In genomic region chr4:119430678-119431077, GRCm38 (mm10) we compare ENCODE assay signal across 9 mouse cellular contexts. TPM values are rescaled to one million over a fixed set of nuclear protein-coding genes. Genes with fewer than 3 reads are reported as not detected.
A peak's percentile ranks its signal among the peaks of the same experiment; 100 is the strongest.
DNase-seq lines count a peak whose midpoint lies in the region; ATAC-seq and TF ChIP-seq lines count a peak whose summit lies in the region.
"Had no signal": no experiment of that assay in that cellular context is flagged by ENCODE, and none has a peak within 500 bp of the region (broad histone marks: within the 10 kb centered on the region; RNA-seq: fewer than 3 reads in every experiment).

No protein-coding gene starts in this region.

- H3K9ac ChIP-seq in intestine, embryonic 14.5 days (ENCODE audit: low read length) = no peak overlapping the region
- no peak overlapping the region for H3K9ac ChIP-seq in intestine, embryonic 15.5 days
- H3K9ac ChIP-seq in heart, embryonic 15.5 days = no peak overlapping the region
- H3K9ac ChIP-seq: limb, embryonic 12.5 days had no signal

- DNase-seq in intestine, embryonic 14.5 days (ENCODE audit: low spot score) = peak; percentile 56
- DNase-seq in G1E (ENCODE audit: low spot score) = no peak
- peak; percentile 85 for DNase-seq in cerebellum, adult 9-10 months
- peak; percentile 42 to 51 for DNase-seq in left cerebral cortex, postnatal 25 days (ENCODE audit: low spot score in 2 of 2)
- peak; percentile 21 to 42 for DNase-seq in natural killer cell, adult 2 months (ENCODE audit: low spot score in 2 of 2)
- DNase-seq in urinary bladder, postnatal 25 days (ENCODE audit: low spot score) = peak; percentile 42

- WGBS in intestine, embryonic 14.5 days = 27% methylated on average over 5 of the region's 5 CpGs
- WGBS in intestine, embryonic 15.5 days = 25% methylated on average over 5 of the region's 5 CpGs
- 33% methylated on average over 5 of the region's 5 CpGs for WGBS in heart, embryonic 15.5 days

- H3K4me2 ChIP-seq in intestine, embryonic 14.5 days (ENCODE audit: low read length) = no peak overlapping the region
- H3K4me2 ChIP-seq in intestine, embryonic 15.5 days (replicated peaks) = no peak overlapping the region
- H3K4me2 ChIP-seq in heart, embryonic 15.5 days = no peak overlapping the region
- H3K4me2 ChIP-seq: limb, embryonic 12.5 days had no signal

- H3K9me3 ChIP-seq in intestine, embryonic 14.5 days (ENCODE audit: control insufficient read depth, low read length) = peaks cover 3% of the 10 kb centered on the region; the same call in 1 of the 2 replicates
- no peaks in the 10 kb centered on the region for H3K9me3 ChIP-seq in intestine, embryonic 15.5 days
- no peaks in the 10 kb centered on the region for H3K9me3 ChIP-seq in G1E (replicated peaks)
- H3K9me3 ChIP-seq in heart, embryonic 15.5 days (replicated peaks) = no peaks in the 10 kb centered on the region

- H3K27me3 ChIP-seq in intestine, embryonic 14.5 days (replicated peaks; ENCODE audit: control insufficient read depth, insufficient read depth, low read length) = no peaks in the 10 kb centered on the region
- no peaks in the 10 kb centered on the region for H3K27me3 ChIP-seq in intestine, embryonic 15.5 days (replicated peaks)
- peaks cover 17% of the 10 kb centered on the region for H3K27me3 ChIP-seq in G1E (ENCODE audit: insufficient read depth, low read length)
- H3K27me3 ChIP-seq in heart, embryonic 15.5 days = no peaks in the 10 kb centered on the region
- H3K27me3 ChIP-seq: limb, embryonic 12.5 days had no signal

- no peaks in the 10 kb centered on the region; the same call in 1 of the 2 replicates for H3K4me1 ChIP-seq in intestine, embryonic 14.5 days (replicated peaks; ENCODE audit: control insufficient read depth, insufficient read depth, low read length)
- no peaks in the 10 kb centered on the region for H3K4me1 ChIP-seq in intestine, embryonic 15.5 days (replicated peaks)
- peaks cover 3% of the 10 kb centered on the region for H3K4me1 ChIP-seq in G1E (ENCODE audit: insufficient read depth, low read depth, low read length)
- H3K4me1 ChIP-seq in heart, embryonic 15.5 days (replicated peaks) = no peaks in the 10 kb centered on the region
- H3K4me1 ChIP-seq: limb, embryonic 12.5 days had no signal

- ATAC-seq in intestine, embryonic 14.5 days (replicated peaks; ENCODE audit: low FRiP score, low TSS enrichment, low read depth) = no peak
- no peak for ATAC-seq in intestine, embryonic 15.5 days
- ATAC-seq in G1E (ENCODE audit: extremely low read depth, insufficient number of reproducible peaks, low FRiP score, poor library complexity, severe bottlenecking) = no peak
- 0 out of 2 replicates have a peak, but pooled peaks have one; percentile 66 for ATAC-seq in heart, embryonic 15.5 days (replicated peaks; ENCODE audit: insufficient number of reproducible peaks, insufficient read depth, low FRiP score, low read depth)

- intact Hi-C loops in left cerebral cortex, postnatal 25 days (cut with DNase I) = loop anchor here (5.0 kb wide), 1 partner anchor 62 kb away; the partner anchor contains the start of gene Rimkla

- H3K27ac ChIP-seq in intestine, embryonic 14.5 days (ENCODE audit: low read depth) = no peak overlapping the region
- H3K27ac ChIP-seq in intestine, embryonic 15.5 days = no peak overlapping the region
- H3K27ac ChIP-seq in heart, embryonic 15.5 days = no peak overlapping the region
- H3K27ac ChIP-seq: limb, embryonic 12.5 days had no signal

- H3K36me3 ChIP-seq in intestine, embryonic 14.5 days (ENCODE audit: control insufficient read depth, insufficient read depth, low read length) = no peaks in the 10 kb centered on the region
- H3K36me3 ChIP-seq in intestine, embryonic 15.5 days = no peaks in the 10 kb centered on the region
- H3K36me3 ChIP-seq in G1E (replicated peaks) = no peaks in the 10 kb centered on the region
- no peaks in the 10 kb centered on the region for H3K36me3 ChIP-seq in heart, embryonic 15.5 days
- H3K36me3 ChIP-seq: limb, embryonic 12.5 days had no signal

- peak; percentile 25; the same call in 1 of the 2 replicates for TF ChIP-seq CTCF in G1E (IDR thresholded peaks at IDR 0.05; ENCODE audit: low read depth, low read length)

- no peak overlapping the region for H3K4me3 ChIP-seq in intestine, embryonic 14.5 days (ENCODE audit: low read depth, low read length)
- no peak overlapping the region for H3K4me3 ChIP-seq in intestine, embryonic 15.5 days (replicated peaks)
- H3K4me3 ChIP-seq in G1E (ENCODE audit: low read depth, low read length) = no peak overlapping the region
- H3K4me3 ChIP-seq in heart, embryonic 15.5 days = no peak overlapping the region
- H3K4me3 ChIP-seq: limb, embryonic 12.5 days had no signal

RNA-seq across cellular contexts. Expression of gene Zmynd12, which starts 8.1 kb away (rescaled TPM):
- 0.12 and 0.28 TPM in 2 replicates for polyA plus RNA-seq in intestine, embryonic 14.5 days (2014; fragmentation: Nextera tagmentation; extraction: Ambion mirVana)
- polyA plus RNA-seq in intestine, embryonic 15.5 days (2015; fragmentation: Nextera tagmentation; extraction: Ambion mirVana) = 0.56 and 0.57 TPM in 2 replicates
- 1.4 TPM in 1 of 2 replicates, not detected in the other for total RNA-seq in G1E (2014; fragmentation: Nextera tagmentation)
- not detected in 2 replicates for total RNA-seq in G1E (2017)
- polyA plus RNA-seq in G1E (2012) = 0.10 and 0.18 TPM in 2 replicates
- 0.15 and 0.28 TPM in 2 replicates for polyA plus RNA-seq in heart, embryonic 15.5 days (2015; fragmentation: Nextera tagmentation; extraction: Ambion mirVana)
- total RNA-seq in left cerebral cortex, postnatal 25 days (2021) = under 1 TPM in 1 of 2 experiments, not detected in 1; 0.25 TPM

RNA-seq across cellular contexts. Expression of gene Ppcs, which starts 8.5 kb away (rescaled TPM):
- 36.5 and 39.8 TPM in 2 replicates for polyA plus RNA-seq in intestine, embryonic 14.5 days (2014; fragmentation: Nextera tagmentation; extraction: Ambion mirVana)
- 40.9 and 43.8 TPM in 2 replicates for polyA plus RNA-seq in intestine, embryonic 15.5 days (2015; fragmentation: Nextera tagmentation; extraction: Ambion mirVana)
- total RNA-seq in G1E (2014; fragmentation: Nextera tagmentation) (4.7 and 12.6 TPM in 2 replicates), G1E (2017) (24.6 and 29.0 TPM in 2 replicates)
- 12.2 and 14.4 TPM in 2 replicates for polyA plus RNA-seq in G1E (2012)
- 27.0 and 28.8 TPM in 2 replicates for polyA plus RNA-seq in heart, embryonic 15.5 days (2015; fragmentation: Nextera tagmentation; extraction: Ambion mirVana)
- total RNA-seq in left cerebral cortex, postnatal 25 days (2021) = 1 to 10 TPM; 4.7 to 5.2 TPM

RNA-seq across cellular contexts. Expression of gene Ccdc30, which starts 15.4 kb away (rescaled TPM):
- 4.1 and 5.1 TPM in 2 replicates for polyA plus RNA-seq in intestine, embryonic 14.5 days (2014; fragmentation: Nextera tagmentation; extraction: Ambion mirVana)
- polyA plus RNA-seq in intestine, embryonic 15.5 days (2015; fragmentation: Nextera tagmentation; extraction: Ambion mirVana) = 5.2 and 5.5 TPM in 2 replicates
- total RNA-seq in G1E (2014; fragmentation: Nextera tagmentation) (not detected in 2 replicates), G1E (2017) (0.17 and 0.60 TPM in 2 replicates)
- polyA plus RNA-seq in G1E (2012) = not detected in 2 replicates
- 2.7 and 3.2 TPM in 2 replicates for polyA plus RNA-seq in heart, embryonic 15.5 days (2015; fragmentation: Nextera tagmentation; extraction: Ambion mirVana)
- 10 to 100 TPM; 16.3 to 16.9 TPM for total RNA-seq in left cerebral cortex, postnatal 25 days (2021)
